Mouse (Mus musculus): ENCODE data around the gene Hyou1.
A peak's percentile ranks its signal among the peaks of the same experiment; 100 is the strongest.
"Not testable (repeated sequence)": the region's sequence is repeated elsewhere in the genome, so short reads cannot be mapped to it uniquely, and the experiment has no call there.

Hyou1 gene

GRCm38 (mm10) chr9:44379054-44379834 is at the start of gene Hyou1:
Hyou1 (plus strand) TSS chr9:44379490.
- DNase-seq (ENCODE audit: low read depth in 2 of 2, low spot score in 2 of 2): peak; percentile 99 to 100

GRCm38 (mm10) chr9:44330736-44331135 is 48.6 kb upstream of the Hyou1 start:
- DNase-seq (ENCODE audit: low read depth in 2 of 2, low spot score in 2 of 2): no peak

DNA sequence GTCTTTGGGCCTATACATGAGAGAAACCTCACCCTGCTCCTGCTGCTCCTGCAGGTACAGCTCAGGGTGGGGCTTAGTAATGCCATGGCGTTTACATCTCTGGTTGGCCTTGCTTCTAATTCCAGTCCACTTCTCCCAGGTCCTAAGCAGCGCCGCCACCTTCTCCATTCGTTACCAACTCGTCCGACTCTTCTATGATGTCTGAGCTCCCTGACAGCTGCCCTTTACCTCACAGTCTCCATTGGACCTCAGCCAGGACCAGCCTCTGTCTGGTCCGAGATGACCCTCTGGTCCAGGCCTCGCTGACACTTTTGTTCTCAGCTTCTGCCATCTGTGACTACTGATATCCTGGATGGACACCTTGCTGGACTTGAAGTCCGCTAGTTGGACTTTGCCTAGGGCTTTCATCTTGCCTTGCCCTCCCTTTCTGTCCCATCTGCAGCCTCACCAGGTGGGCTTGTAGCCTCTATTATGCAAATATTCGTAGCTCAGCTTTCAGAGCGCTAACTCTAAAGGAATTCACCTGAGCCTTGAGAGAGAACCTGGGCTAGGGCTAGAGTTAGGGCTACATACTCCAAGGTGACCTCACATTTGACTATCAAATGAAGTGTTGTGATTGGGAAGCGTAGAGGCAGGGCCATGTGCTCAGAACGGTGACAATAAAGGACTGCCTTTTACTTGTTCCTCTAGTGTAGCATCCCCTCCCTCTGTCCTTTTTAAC is 46.2 kb upstream of the Hyou1 start:
- DNase-seq (ENCODE audit: low read depth in 2 of 2, low spot score in 2 of 2): no peak

DNA sequence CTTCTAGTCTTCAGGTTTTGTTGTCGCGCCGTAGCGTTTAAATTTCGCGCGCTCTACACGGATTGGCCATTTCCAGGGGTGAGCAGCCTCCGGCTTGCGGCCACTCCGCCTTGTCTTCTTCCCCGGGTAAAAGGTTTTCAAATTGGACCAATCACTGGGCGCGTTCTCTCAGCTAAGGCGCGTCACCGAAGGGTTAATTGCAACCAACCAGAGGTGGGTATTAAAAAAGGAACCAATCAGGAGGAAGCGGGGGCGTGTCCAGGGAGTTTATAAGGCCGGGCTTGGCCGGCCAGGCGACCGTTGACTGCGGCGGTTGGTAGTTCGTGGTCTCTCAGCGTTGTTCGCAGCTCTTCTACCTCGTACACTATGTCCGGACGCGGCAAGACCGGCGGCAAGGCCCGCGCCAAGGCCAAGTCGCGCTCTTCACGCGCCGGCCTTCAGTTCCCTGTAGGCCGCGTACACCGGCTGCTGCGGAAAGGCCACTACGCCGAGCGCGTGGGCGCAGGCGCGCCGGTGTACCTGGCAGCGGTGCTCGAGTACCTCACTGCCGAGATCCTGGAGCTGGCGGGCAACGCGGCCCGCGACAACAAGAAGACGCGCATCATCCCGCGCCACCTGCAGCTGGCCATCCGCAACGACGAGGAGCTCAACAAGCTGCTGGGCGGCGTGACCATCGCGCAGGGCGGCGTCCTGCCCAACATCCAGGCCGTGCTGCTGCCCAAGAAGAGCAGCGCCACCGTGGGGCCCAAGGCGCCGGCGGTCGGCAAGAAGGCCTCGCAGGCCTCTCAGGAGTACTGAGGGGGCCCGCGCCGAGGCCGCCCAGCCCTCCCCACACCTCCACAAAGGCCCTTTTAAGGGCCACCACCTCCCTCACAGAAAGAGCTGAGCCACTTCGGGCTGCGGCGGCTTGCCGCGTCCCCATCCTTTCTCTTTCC is 44.6 kb upstream of the Hyou1 start, which contains the start of gene H2afx:
Gene H2afx, plus strand, starts transcription at position 299 of the 935 bp plus-strand sequence.
- peak; percentile 96 to 97 for DNase-seq (ENCODE audit: low read depth in 2 of 2, low spot score in 2 of 2)

- DNase-seq (ENCODE audit: low read depth in 2 of 2, low spot score in 2 of 2): no peak
Measured at GRCm38 (mm10) chr9:44335331-44336092, 43.8 kb upstream of the Hyou1 start.

DNA sequence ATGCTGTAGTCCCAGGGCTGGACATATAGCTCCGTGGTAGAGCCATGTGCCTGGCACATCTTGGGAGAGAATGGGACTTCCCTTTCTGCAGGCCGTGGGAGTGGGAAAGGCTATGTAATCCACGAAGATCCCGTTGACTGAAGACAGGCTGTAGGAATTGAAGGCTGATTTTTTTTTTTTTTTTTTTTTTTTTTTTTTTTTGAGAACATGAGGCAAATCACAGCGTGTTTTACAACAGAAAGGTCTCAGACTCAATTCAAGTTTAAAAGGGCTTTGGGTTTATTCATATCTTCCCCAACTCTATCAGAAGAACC is 43.2 kb upstream of the Hyou1 start:
- no peak for DNase-seq (ENCODE audit: low read depth in 2 of 2, low spot score in 2 of 2)

DNA sequence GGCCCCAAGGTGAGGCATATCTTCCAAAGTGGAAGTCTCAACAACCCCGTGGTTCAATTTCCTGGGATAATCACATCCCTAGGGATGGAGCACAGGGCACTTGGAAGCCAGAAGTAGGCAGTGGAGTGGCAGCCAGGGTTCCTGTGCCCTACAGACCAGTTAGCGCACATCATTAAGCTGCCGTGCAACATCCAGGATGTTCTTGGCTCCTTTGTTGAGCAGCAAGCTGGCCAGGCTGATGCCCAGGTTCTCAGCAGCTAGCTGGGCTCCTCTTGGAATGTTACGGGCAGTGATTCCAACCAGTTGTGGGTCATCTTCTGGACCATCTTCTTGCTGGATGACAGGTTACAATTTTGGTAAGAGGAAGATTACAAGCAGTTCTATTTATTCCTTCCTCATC is 42.8 kb upstream of the Hyou1 start:
- DNase-seq (ENCODE audit: low read depth in 2 of 2, low spot score in 2 of 2): not testable (repeated sequence)

- DNase-seq (ENCODE audit: low read depth in 2 of 2, low spot score in 2 of 2): no peak
Measured at GRCm38 (mm10) chr9:44336964-44337363, 42.3 kb upstream of the Hyou1 start.

GRCm38 (mm10) chr9:44337436-44338169 is 41.7 kb upstream of the Hyou1 start:
- no peak for DNase-seq (ENCODE audit: low read depth in 2 of 2, low spot score in 2 of 2)

DNA sequence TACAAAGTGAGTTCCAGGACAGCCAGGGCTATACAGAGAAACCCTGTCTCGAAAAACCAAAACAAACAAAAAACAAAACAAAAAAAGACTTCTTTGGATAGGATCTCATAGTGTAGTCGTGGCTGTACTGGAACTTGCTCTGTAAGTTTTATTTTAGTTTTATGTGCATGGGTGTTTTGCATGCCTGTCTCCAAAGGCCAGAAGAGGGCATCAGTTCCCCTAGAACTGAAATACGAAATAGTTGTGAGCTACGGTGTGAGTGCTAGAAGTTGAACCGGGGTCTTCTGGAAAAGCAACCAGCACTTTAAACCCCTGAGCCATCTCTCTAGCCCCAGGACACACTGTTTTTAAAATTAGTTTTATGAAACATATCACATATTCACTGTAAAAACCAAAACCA is 40.7 kb upstream of the Hyou1 start:
- no peak for DNase-seq (ENCODE audit: low read depth in 2 of 2, low spot score in 2 of 2)

DNA sequence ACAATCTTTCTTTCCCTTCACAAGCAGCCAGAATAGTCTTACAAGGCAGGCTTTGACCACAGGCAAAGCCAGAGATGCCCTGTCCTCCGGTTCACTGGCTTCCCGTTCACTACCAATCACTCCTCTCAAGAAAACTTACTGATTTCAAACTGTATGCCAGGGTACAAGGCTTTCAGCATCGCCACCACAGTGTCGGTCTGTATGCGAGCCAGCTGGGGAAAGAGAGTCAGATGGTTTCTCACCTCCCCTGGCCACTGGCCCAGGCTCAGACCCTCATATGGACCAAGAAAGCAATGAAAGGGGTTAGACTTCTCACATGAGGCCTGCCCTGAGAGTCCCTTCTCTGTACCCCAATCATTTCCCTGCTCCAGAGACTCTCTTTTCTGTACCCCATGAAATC is 37.8 kb upstream of the Hyou1 start:
- DNase-seq (ENCODE audit: low read depth in 2 of 2, low spot score in 2 of 2): no peak

DNA sequence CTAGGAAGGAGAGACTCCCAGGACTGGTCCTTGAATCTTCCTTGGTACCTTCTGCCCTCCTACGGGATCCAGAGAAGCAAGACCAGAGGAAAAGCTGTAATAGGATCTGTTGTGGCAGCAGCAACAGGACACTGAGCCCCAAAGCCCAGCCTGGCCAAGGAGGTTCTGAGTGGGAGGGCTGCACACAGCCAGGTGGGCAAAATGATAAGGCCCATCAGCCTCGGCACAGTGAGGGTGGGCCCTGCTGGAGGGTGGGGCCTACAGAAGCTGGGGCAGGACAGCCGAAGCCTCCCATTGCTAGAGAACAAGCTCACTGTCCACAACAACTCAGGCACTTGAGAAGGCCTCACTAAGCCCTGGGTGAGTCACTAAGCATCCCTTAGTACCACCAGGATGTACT is 37.1 kb upstream of the Hyou1 start:
- no peak for DNase-seq (ENCODE audit: low read depth in 2 of 2, low spot score in 2 of 2)

- DNase-seq (ENCODE audit: low read depth in 2 of 2, low spot score in 2 of 2): no peak
Measured at GRCm38 (mm10) chr9:44342605-44343004, 36.7 kb upstream of the Hyou1 start.

DNA sequence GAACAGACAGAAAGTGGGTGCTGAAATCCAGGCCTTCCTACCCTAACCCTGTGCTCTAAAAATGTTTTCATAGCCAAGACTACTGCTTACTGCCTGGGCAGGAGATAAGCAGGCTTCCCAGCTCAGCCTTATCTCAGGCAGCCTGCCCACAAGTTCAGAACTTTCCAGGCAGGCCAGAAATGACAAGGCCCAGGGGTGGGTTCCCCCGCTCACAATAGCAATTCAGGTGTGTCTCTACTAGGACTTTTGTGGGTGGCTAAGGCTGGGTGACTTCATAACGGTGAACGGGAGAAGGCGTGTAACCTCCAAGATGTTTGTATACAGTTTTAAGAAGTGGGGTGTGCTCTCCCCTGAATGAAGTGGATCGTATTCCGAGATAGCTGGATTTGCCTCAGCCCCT is 36.0 kb upstream of the Hyou1 start:
- no peak for DNase-seq (ENCODE audit: low read depth in 2 of 2, low spot score in 2 of 2)

DNA sequence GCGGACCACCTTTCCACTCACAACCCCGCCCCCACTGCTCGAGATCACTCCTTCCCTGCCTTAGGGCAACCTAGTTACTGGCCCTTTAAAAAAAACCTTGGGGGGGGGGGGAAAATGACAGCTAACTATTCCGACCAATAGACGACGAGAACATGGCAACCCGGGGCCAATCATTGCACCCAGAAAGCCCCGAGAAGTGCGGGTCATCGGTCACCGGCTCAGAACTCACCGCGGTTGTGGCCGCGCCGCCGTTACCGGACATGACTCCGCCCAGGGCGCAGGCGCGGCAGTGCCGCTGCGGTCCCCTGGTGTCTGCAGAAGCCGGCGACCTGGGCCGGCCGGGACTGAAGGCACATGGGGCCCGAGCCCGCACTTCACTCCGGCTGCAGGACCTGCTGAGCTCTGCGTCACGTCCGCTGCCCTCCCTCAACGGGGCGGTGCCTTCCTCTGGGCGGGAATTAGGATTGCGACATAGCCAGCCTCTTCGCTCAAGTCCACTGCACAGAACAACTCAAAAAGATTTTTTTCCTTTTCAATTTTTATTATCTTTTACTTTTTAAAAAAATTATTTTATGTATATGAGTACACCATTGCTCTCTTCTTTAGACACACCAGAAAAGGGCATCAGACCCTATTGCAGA is 35.4 kb upstream of the Hyou1 start, which contains the start of gene Hmbs:
Gene Hmbs, minus strand, starts transcription at position 448 of the 641 bp plus-strand sequence.
- peak; percentile 68 to 84 for DNase-seq (ENCODE audit: low read depth in 2 of 2, low spot score in 2 of 2)

DNA sequence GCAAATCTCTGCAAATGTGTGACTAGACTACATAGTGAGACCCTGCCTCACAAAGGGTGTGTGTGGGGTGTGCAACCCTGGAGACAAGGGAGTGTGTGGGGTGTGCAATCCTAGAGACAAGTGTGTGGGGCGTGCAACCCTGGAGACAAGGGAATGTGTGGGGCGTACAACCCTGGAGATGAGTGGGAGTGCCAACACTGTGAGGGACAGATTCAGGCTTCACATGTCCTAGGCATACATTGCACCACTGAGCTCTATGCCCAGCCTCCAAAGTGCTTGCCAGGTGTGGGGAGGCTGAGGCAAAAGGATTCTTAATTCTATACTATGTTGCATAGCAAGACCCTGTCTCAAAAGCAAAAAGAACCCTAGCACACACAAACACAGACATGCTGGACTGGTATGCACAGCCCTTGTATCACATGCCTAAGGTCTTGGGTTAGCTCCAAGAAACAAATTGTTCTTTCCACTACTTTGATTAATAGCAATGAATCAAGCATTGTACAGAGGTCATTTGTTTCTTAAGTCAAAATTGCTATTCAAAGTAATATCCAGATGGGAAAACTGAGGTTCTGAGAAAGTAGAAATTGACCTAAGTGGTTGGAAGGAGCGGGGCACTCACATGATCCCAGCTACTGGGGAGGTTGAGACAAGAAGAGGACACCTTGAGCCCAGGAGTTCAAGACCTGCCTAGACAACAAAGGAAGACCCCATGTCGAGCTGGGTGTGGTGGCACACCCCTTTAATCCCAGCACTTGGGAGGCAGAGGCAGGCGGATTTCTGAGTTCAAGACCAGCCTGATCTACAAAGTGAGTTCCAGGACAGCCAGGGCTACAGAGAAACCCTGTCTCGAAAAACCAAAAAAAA is 33.5 kb upstream of the Hyou1 start:
- DNase-seq (ENCODE audit: low read depth in 2 of 2, low spot score in 2 of 2): no peak

DNA sequence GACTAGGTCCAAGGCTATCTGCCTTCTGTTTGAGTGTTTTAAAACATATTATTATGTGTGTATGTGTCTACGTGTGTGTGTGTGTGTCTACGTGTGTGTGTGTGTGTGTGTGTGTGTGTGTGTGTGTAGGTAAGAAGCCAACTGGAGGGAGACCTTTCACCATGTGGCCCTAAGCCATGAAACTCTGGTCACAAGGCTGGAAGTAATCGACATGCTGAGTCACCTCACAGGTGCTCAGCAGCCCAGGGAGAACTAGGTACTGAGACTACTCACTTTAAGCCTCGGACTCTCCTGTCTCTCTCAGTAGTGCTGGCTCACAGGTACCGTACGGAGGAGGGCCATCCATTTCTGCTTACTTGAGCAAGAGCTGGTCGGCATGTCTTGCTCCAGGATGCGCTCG is 32.1 kb upstream of the Hyou1 start:
- no peak for DNase-seq (ENCODE audit: low read depth in 2 of 2, low spot score in 2 of 2)

DNA sequence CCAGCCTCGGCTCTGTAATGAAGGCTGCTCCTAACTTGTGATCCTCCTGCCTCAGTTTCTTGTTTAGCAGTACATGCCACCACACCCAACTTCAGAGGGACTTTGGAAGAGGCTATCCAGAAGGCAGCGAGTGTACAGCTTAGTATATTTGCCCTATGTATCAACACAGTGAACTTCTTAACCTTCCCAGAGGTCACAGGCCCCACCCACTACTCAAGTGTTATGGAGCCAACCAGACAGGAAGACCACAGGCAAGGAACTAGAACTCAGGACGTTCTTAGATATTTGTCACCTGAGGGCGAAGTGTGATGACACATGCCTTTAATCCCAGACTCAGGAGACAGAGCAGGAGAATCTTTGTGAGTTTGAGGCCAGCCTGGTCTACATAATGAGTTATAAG is 31.7 kb upstream of the Hyou1 start:
- no peak for DNase-seq (ENCODE audit: low read depth in 2 of 2, low spot score in 2 of 2)

DNA sequence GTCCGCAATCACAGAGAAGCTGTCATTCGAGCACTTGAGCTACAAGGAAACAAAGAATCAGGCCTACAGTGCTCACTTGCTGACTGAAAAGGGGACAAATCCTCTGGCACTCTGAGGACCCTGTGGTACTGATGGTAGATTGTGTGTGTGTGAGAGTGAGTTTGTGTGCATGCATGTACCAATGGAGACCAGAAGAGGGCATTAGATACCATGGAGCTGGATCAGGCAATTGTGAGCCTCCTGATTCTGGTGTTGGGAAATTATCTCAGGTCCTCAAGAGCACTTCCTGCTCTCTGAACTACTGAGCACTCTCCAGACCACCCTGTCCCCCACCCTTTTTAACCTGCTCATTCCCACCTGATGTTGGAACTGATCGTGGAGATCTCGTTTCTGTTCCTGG is 30.7 kb upstream of the Hyou1 start:
- no peak for DNase-seq (ENCODE audit: low read depth in 2 of 2, low spot score in 2 of 2)
